Mouse (Mus musculus) kidney, postnatal 0 days (tissue): ENCODE data around the gene Csrp1. TPM values are rescaled to one million over a fixed set of nuclear protein-coding genes. Genes with fewer than 3 reads are reported as not detected.

Experiments
- ATAC-seq: fragments of 200-750 bp; cut with Nextera tagmentation; replicated peaks from 2 replicates; pipeline ENCODE4 v1.8.0; 2017; ENCODE audit warnings: low read depth, moderate number of reproducible peaks, moderate TSS enrichment, moderate library complexity; ENCODE audit not compliant: low FRiP score
- DNase-seq: peaks from one replicate; pipeline ENCODE4 v3.0.0-alpha.2; 2016; ENCODE audit warnings: low spot score
- H3K27ac ChIP-seq: fragments of 300-500 bp; sonication (generic); 2 replicates; pipeline ENCODE4 v1.5.1; 2014; ENCODE audit warnings: mild to moderate bottlenecking
- H3K27me3 ChIP-seq: fragments of 300-500 bp; sonication (generic); 2 replicates; pipeline ENCODE4 v1.6.1; 2014; ENCODE audit warnings: low read length, mixed read lengths; ENCODE audit not compliant: insufficient read depth
- H3K36me3 ChIP-seq: fragments of 300-500 bp; sonication (generic); 2 replicates; pipeline ENCODE4 v1.6.1; 2014; ENCODE audit warnings: low read length, mixed read lengths; ENCODE audit not compliant: insufficient read depth
- H3K4me1 ChIP-seq: fragments of 300-500 bp; sonication (generic); replicated peaks from 2 replicates; pipeline ENCODE4 v1.6.1; 2014; ENCODE audit warnings: antibody characterized with exemption, low read length, mixed read lengths; ENCODE audit not compliant: insufficient read depth
- H3K4me2 ChIP-seq: fragments of 300-500 bp; sonication (generic); 2 replicates; pipeline ENCODE4 v1.6.1; 2014; ENCODE audit warnings: mild to moderate bottlenecking, low read length, moderate library complexity, mixed read lengths
- H3K4me3 ChIP-seq: fragments of 300-500 bp; sonication (generic); replicated peaks from 2 replicates; pipeline ENCODE4 v1.5.1; 2014; ENCODE audit warnings: low read depth, low read length
- H3K9ac ChIP-seq: fragments of 300-500 bp; sonication (generic); 2 replicates; pipeline ENCODE4 v1.6.1; 2014; ENCODE audit warnings: low read depth, low read length
- H3K9me3 ChIP-seq: fragments of 300-500 bp; sonication (generic); replicated peaks from 2 replicates; pipeline ENCODE4 v1.6.1; 2016; ENCODE audit warnings: low read length, inconsistent platforms, mixed read lengths
- CTCF ChIP-seq: IDR thresholded peaks from 2 replicates; pipeline ENCODE4 v1.5.1; 2016; ENCODE audit warnings: antibody characterized with exemption, low read depth, mild to moderate bottlenecking, moderate library complexity
- WGBS: fragments of 180-500 bp; shearing (Covaris S2); extraction: QIAGEN DNeasy Blood & Tissue Kit; methylation state at CpG from one replicate; pipeline ENCODE4 v1.1.7; 2014; 5-methylcytosine and 5-hydroxymethylcytosine counted together
- polyA plus RNA-seq: library from polyadenylated mRNA; unstranded; fragments of >200 nt; fragmentation: Nextera tagmentation; extraction: Ambion mirVana; gene quantifications from 2 replicates; pipeline ENCODE4 v1.2.1, GENCODE M21; 2015

The Csrp1 gene
- polyA plus RNA-seq, 1 experiment from 2014 or later, result 189 TPM

- Histone ChIP-seq H3K9ac (no peak overlapping the region), H3K4me3 (no peak overlapping the region), H3K9me3 (no peaks in the 10 kb centered on the region), H3K4me2 (no peak overlapping the region), H3K4me1 (no peaks in the 10 kb centered on the region), H3K36me3 (peaks cover 10% of the 10 kb centered on the region; the same call in 1 of the 2 replicates), H3K27ac (no peak overlapping the region), H3K27me3 (no peaks in the 10 kb centered on the region)
- WGBS, result 50% methylated on average over 9 of the region's 9 CpGs
- ATAC-seq (no peak), DNase-seq (no peak)
- no peak for TF ChIP-seq CTCF
These were observed 35.4 kb downstream of the Csrp1 start for GRCm38 (mm10) chr1:135755287-135755686.

- Histone ChIP-seq H3K4me3 (no peak overlapping the region), H3K9ac (no peak overlapping the region), H3K4me2 (no peak overlapping the region), H3K36me3 (peaks cover 6% of the 10 kb centered on the region; the same call in 1 of the 2 replicates), H3K27me3 (no peaks in the 10 kb centered on the region), H3K4me1 (no peaks in the 10 kb centered on the region), H3K9me3 (no peaks in the 10 kb centered on the region), H3K27ac (no peak overlapping the region)
- 75% methylated on average over 3 of the region's 3 CpGs for WGBS
- DNase-seq (no peak), ATAC-seq (no peak)
- TF ChIP-seq CTCF, result no peak
These were observed 36.1 kb downstream of the Csrp1 start for GRCm38 (mm10) chr1:135755913-135756312.

GRCm38 (mm10) chr1:135757287-135757686 lies 37.4 kb downstream of the Csrp1 start:
- WGBS, result 73% methylated on average over 8 of the region's 8 CpGs
- Histone ChIP-seq H3K27ac (no peak overlapping the region), H3K4me3 (no peak overlapping the region), H3K4me2 (no peak overlapping the region), H3K9ac (no peak overlapping the region), H3K9me3 (no peaks in the 10 kb centered on the region), H3K27me3 (no peaks in the 10 kb centered on the region), H3K4me1 (no peaks in the 10 kb centered on the region), H3K36me3 (no peaks in the 10 kb centered on the region)
- DNase-seq, result no peak
- TF ChIP-seq CTCF, result no peak
- ATAC-seq, result no peak

- no peak for ATAC-seq
- no peak overlapping the region for H3K9ac ChIP-seq
- no peaks in the 10 kb centered on the region for H3K9me3 ChIP-seq
- DNase-seq, result peak; percentile 79
- H3K27ac ChIP-seq, result no peak overlapping the region
- no peaks in the 10 kb centered on the region for H3K36me3 ChIP-seq
- 0 out of 2 replicates have a peak, but pooled peaks have one; percentile 3 for TF ChIP-seq CTCF
- no peak overlapping the region for H3K4me3 ChIP-seq
- WGBS, result 29% methylated on average over 4 of the region's 4 CpGs
- H3K4me1 ChIP-seq, result no peaks in the 10 kb centered on the region; the same call in 1 of the 2 replicates
- H3K27me3 ChIP-seq, result no peaks in the 10 kb centered on the region
- H3K4me2 ChIP-seq, result no peak overlapping the region
These were observed 39.8 kb downstream of the Csrp1 start for GRCm38 (mm10) chr1:135759685-135760084.

- DNase-seq (no peak), ATAC-seq (no peak)
- Histone ChIP-seq H3K9me3 (no peaks in the 10 kb centered on the region), H3K4me1 (peaks cover 1% of the 10 kb centered on the region; the same call in 1 of the 2 replicates), H3K27ac (no peak overlapping the region), H3K27me3 (no peaks in the 10 kb centered on the region), H3K9ac (no peak overlapping the region), H3K4me3 (no peak overlapping the region), H3K4me2 (no peak overlapping the region), H3K36me3 (no peaks in the 10 kb centered on the region)
- TF ChIP-seq CTCF, result peak; percentile 50
- 43% methylated on average over 8 of the region's 8 CpGs for WGBS
These were observed 40.4 kb downstream of the Csrp1 start for GRCm38 (mm10) chr1:135760216-135760615.

GRCm38 (mm10) chr1:135761728-135762127 lies 41.9 kb downstream of the Csrp1 start:
- no peak overlapping the region for H3K4me3 ChIP-seq
- WGBS, result 93% methylated on average over 5 of the region's 5 CpGs
- DNase-seq (no peak), ATAC-seq (no peak)
- H3K27me3 ChIP-seq, result no peaks in the 10 kb centered on the region
- peaks cover 8% of the 10 kb centered on the region for H3K4me1 ChIP-seq
- no peak overlapping the region for H3K9ac ChIP-seq
- H3K4me2 ChIP-seq, result no peak overlapping the region
- no peak for TF ChIP-seq CTCF
- H3K9me3 ChIP-seq, result no peaks in the 10 kb centered on the region
- no peak overlapping the region for H3K27ac ChIP-seq
- H3K36me3 ChIP-seq, result no peaks in the 10 kb centered on the region
